Mouse (Mus musculus): Measurements from ENCODE around the gene Zmat5.

Gene Zmat5

GRCm38 (mm10) chr11:4704072-4704964, at the start of gene Zmat5, which contains the start of gene Uqcr10:
TSS of gene Zmat5 (plus strand) at chr11:4704678.
TSS of gene Uqcr10 (minus strand) at chr11:4704342.
- peak; percentile 99 for ATAC-seq (ENCODE audit: low TSS enrichment)

GRCm38 (mm10) chr11:4659818-4660217, 44.7 kb upstream of the Zmat5 start:
- no peak for ATAC-seq (ENCODE audit: low TSS enrichment)

GRCm38 (mm10) chr11:4660309-4661025, 44.0 kb upstream of the Zmat5 start:
- ATAC-seq (ENCODE audit: low TSS enrichment), result no peak

- peak; percentile 80 for ATAC-seq (ENCODE audit: low TSS enrichment)
Measured at GRCm38 (mm10) chr11:4661324-4661723, 43.2 kb upstream of the Zmat5 start.

- peak; percentile 41; the same call in 1 of the 2 replicates for ATAC-seq (ENCODE audit: low TSS enrichment)
Measured at GRCm38 (mm10) chr11:4661871-4662495, 42.5 kb upstream of the Zmat5 start.

GRCm38 (mm10) chr11:4662496-4662878, 42.0 kb upstream of the Zmat5 start:
- ATAC-seq (ENCODE audit: low TSS enrichment), result 0 out of 2 replicates have a peak, but pooled peaks have one; percentile 17

GRCm38 (mm10) chr11:4671736-4672135, 32.7 kb upstream of the Zmat5 start:
- ATAC-seq (ENCODE audit: low TSS enrichment), result no peak

GRCm38 (mm10) chr11:4674593-4674992, 29.9 kb upstream of the Zmat5 start:
- no peak for ATAC-seq (ENCODE audit: low TSS enrichment)

- ATAC-seq (ENCODE audit: low TSS enrichment), result no peak
Measured at GRCm38 (mm10) chr11:4675126-4675562, 29.3 kb upstream of the Zmat5 start.

GRCm38 (mm10) chr11:4675693-4676092, 28.8 kb upstream of the Zmat5 start:
- ATAC-seq (ENCODE audit: low TSS enrichment), result no peak

GRCm38 (mm10) chr11:4677250-4677872, 27.1 kb upstream of the Zmat5 start:
- ATAC-seq (ENCODE audit: low TSS enrichment), result no peak

- peak; percentile 72 for ATAC-seq (ENCODE audit: low TSS enrichment)
Measured at GRCm38 (mm10) chr11:4678700-4679440, 25.6 kb upstream of the Zmat5 start.

GRCm38 (mm10) chr11:4679441-4679832, 25.0 kb upstream of the Zmat5 start:
- peak; percentile 21 for ATAC-seq (ENCODE audit: low TSS enrichment)

GRCm38 (mm10) chr11:4680126-4680525, 24.4 kb upstream of the Zmat5 start:
- no peak for ATAC-seq (ENCODE audit: low TSS enrichment)

- no peak for ATAC-seq (ENCODE audit: low TSS enrichment)
Measured at GRCm38 (mm10) chr11:4683516-4683915, 21.0 kb upstream of the Zmat5 start.

GRCm38 (mm10) chr11:4684186-4684585, 20.3 kb upstream of the Zmat5 start:
- peak; percentile 58; the same call in 1 of the 2 replicates for ATAC-seq (ENCODE audit: low TSS enrichment)

- ATAC-seq (ENCODE audit: low TSS enrichment), result no peak
Measured at GRCm38 (mm10) chr11:4685071-4685470, 19.4 kb upstream of the Zmat5 start.

GRCm38 (mm10) chr11:4685510-4685909, 19.0 kb upstream of the Zmat5 start:
- no peak for ATAC-seq (ENCODE audit: low TSS enrichment)

GRCm38 (mm10) chr11:4687027-4687426, 17.5 kb upstream of the Zmat5 start:
- no peak for ATAC-seq (ENCODE audit: low TSS enrichment)

GRCm38 (mm10) chr11:4687874-4688273, 16.6 kb upstream of the Zmat5 start:
- ATAC-seq (ENCODE audit: low TSS enrichment), result no peak
